Mouse (Mus musculus): ENCODE data around the gene Zfp60.

Gene Zfp60

GRCm38 (mm10) chr7:27731281-27731883 is at the start of gene Zfp60:
Gene Zfp60 (plus strand): TSS chr7:27731389.
- DNase-seq, result peak; percentile 89 to 93

GRCm38 (mm10) chr7:27683218-27683617 is 48.0 kb upstream of the Zfp60 start:
- no peak for DNase-seq

- DNase-seq, result no peak
These were observed 46.0 kb upstream of the Zfp60 start for GRCm38 (mm10) chr7:27685220-27685619.

- DNase-seq, result peak in 1 of 2 experiments; percentile 17
These were observed 45.5 kb upstream of the Zfp60 start for GRCm38 (mm10) chr7:27685681-27686080.

GRCm38 (mm10) chr7:27687043-27687442 is 44.1 kb upstream of the Zfp60 start:
- no peak for DNase-seq

- DNase-seq, result no peak
These were observed 43.4 kb upstream of the Zfp60 start for GRCm38 (mm10) chr7:27687836-27688235.

- peak in 1 of 2 experiments; percentile 3 for DNase-seq
These were observed 42.9 kb upstream of the Zfp60 start for GRCm38 (mm10) chr7:27688246-27688788.

- peak; percentile 88 to 92 for DNase-seq
These were observed 42.2 kb upstream of the Zfp60 start, which contains the start of gene Zfp607b for GRCm38 (mm10) chr7:27688815-27689612. Gene Zfp607b (plus strand): TSS chr7:27689340.

GRCm38 (mm10) chr7:27691076-27691475 is 40.1 kb upstream of the Zfp60 start:
- DNase-seq, result peak; percentile 56 to 58

- no peak for DNase-seq
These were observed 34.5 kb upstream of the Zfp60 start for GRCm38 (mm10) chr7:27696711-27697110.

GRCm38 (mm10) chr7:27710402-27710801 is 20.8 kb upstream of the Zfp60 start:
- no peak for DNase-seq

GRCm38 (mm10) chr7:27721951-27722350 is 9.2 kb upstream of the Zfp60 start:
- no peak for DNase-seq

GRCm38 (mm10) chr7:27725566-27726538 is 5.3 kb upstream of the Zfp60 start:
- peak; percentile 36 to 60 for DNase-seq

GRCm38 (mm10) chr7:27727471-27727870 is 3.7 kb upstream of the Zfp60 start:
- DNase-seq, result no peak

- peak in 1 of 2 experiments; percentile 8 for DNase-seq
These were observed 757 bp downstream of the Zfp60 start for GRCm38 (mm10) chr7:27731946-27732345.

- DNase-seq, result no peak
These were observed 1.3 kb downstream of the Zfp60 start for GRCm38 (mm10) chr7:27732508-27732907.

- DNase-seq, result no peak
These were observed 4.3 kb downstream of the Zfp60 start for GRCm38 (mm10) chr7:27735457-27735856.

- no peak for DNase-seq
These were observed 25.3 kb downstream of the Zfp60 start for GRCm38 (mm10) chr7:27756351-27757047.

GRCm38 (mm10) chr7:27757048-27757375 is 25.8 kb downstream of the Zfp60 start:
- DNase-seq, result no peak

- DNase-seq, result peak; percentile 11
These were observed 34.1 kb downstream of the Zfp60 start for GRCm38 (mm10) chr7:27765176-27765886.

GRCm38 (mm10) chr7:27789306-27789705 is 58.1 kb downstream of the Zfp60 start:
- no peak for DNase-seq
